Mouse (Mus musculus): ENCODE measurements around the gene Cask.

- TF ChIP-seq POLR2A (IDR thresholded peaks at IDR 0.05; ENCODE audit: low read depth, low read length): no peak
- TF ChIP-seq CTCF (IDR thresholded peaks at IDR 0.05; ENCODE audit: extremely low read depth, insufficient read depth, insufficient read length, insufficient replicate concordance): no peak
Observed at GRCm38 (mm10) chrX:13651889-13652288, 199.3 kb downstream of the Cask start.

All from spleen, adult 2 months (tissue).